Mouse (Mus musculus) intestine, postnatal 0 days (tissue): ENCODE data around the gene Ikzf1. TPM values are rescaled to one million over a fixed set of nuclear protein-coding genes. Genes with fewer than 3 reads are reported as not detected.

Experiments used
- ATAC-seq: fragments of 200-750 bp; cut with Nextera tagmentation; 2 replicates; pipeline ENCODE4 v1.8.0; 2017; ENCODE audit warnings: mild to moderate bottlenecking, moderate TSS enrichment, moderate library complexity
- H3K27ac ChIP-seq: fragments of 300-500 bp; sonication (generic); 2 replicates; pipeline ENCODE4 v1.5.1; 2014; ENCODE audit warnings: mild to moderate bottlenecking, low read depth, low read length, moderate library complexity
- H3K27me3 ChIP-seq: fragments of 300-500 bp; sonication (generic); replicated peaks from 2 replicates; pipeline ENCODE4 v1.6.1; 2014; ENCODE audit warnings: low read length, mixed read lengths; ENCODE audit not compliant: control insufficient read depth, insufficient read depth
- H3K36me3 ChIP-seq: fragments of 300-500 bp; sonication (generic); 2 replicates; pipeline ENCODE4 v1.6.1; 2014; ENCODE audit warnings: mild to moderate bottlenecking, moderate library complexity; ENCODE audit not compliant: control insufficient read depth, insufficient read depth
- H3K4me1 ChIP-seq: fragments of 300-500 bp; sonication (generic); replicated peaks from 2 replicates; pipeline ENCODE4 v1.6.1; 2014; ENCODE audit warnings: antibody characterized with exemption, low read length, mixed read lengths; ENCODE audit not compliant: control insufficient read depth, insufficient read depth
- H3K4me2 ChIP-seq: fragments of 300-500 bp; sonication (generic); replicated peaks from 2 replicates; pipeline ENCODE4 v1.6.1; 2014; ENCODE audit warnings: low read depth, mild to moderate bottlenecking, moderate library complexity
- H3K4me3 ChIP-seq: fragments of 300-500 bp; sonication (generic); 2 replicates; pipeline ENCODE4 v1.5.1; 2014; ENCODE audit warnings: low read depth, low read length
- H3K9ac ChIP-seq: fragments of 300-500 bp; sonication (generic); 2 replicates; pipeline ENCODE4 v1.6.1; 2014; ENCODE audit warnings: mild to moderate bottlenecking, low read depth, low read length
- H3K9me3 ChIP-seq: fragments of 300-500 bp; sonication (generic); 2 replicates; pipeline ENCODE4 v1.6.1; 2016; ENCODE audit warnings: mixed run types; ENCODE audit not compliant: control insufficient read depth
- CTCF ChIP-seq: sonication (generic); IDR thresholded peaks from 2 replicates; pipeline ENCODE4 v1.5.1; 2016; ENCODE audit warnings: low read depth, mild to moderate bottlenecking, control low read depth, antibody characterized with exemption, moderate library complexity
- WGBS: fragments of 180-500 bp; shearing (Covaris S2); extraction: QIAGEN DNeasy Blood & Tissue Kit; methylation state at CpG from one replicate; pipeline ENCODE4 v1.1.7; 2014; 5-methylcytosine and 5-hydroxymethylcytosine counted together
- polyA plus RNA-seq: library from polyadenylated mRNA; unstranded; fragments of >200 nt; fragmentation: Nextera tagmentation; extraction: Ambion mirVana; gene quantifications from 2 replicates; pipeline ENCODE4 v1.2.1, GENCODE M21; 2015

The Ikzf1 gene
- polyA plus RNA-seq, 1 experiment from 2014 or later: 0.85 TPM

DNA sequence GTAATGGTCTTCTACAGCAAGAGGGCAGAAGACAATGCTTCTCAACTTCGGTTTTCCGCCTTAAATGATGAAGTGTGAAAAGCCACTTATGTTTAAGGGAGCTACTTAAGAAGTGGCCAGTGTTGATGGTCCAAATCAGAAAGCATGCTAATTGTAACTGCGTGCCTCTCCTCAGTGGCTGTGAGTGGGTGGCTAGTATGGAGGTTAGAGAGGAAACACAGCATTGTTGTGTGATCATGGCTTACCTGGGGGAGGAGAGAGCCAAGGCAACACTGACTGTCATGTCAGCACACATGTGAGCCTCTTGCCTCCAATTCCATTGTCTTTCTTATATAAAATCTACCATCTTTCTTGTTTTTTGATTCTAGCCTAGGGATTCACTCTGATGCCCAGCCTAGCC lies 8.6 kb downstream of the Ikzf1 start:
- H3K27me3 ChIP-seq: no peaks in the 10 kb centered on the region; the same call in 1 of the 2 replicates
- WGBS: 91% methylated on average over 3 of the region's 3 CpGs
- no peak overlapping the region for H3K27ac ChIP-seq
- no peaks in the 10 kb centered on the region for H3K4me1 ChIP-seq
- H3K4me3 ChIP-seq: no peak overlapping the region
- TF ChIP-seq CTCF: no peak
- no peak overlapping the region for H3K9ac ChIP-seq
- no peak for ATAC-seq
- H3K4me2 ChIP-seq: no peak overlapping the region
- no peaks in the 10 kb centered on the region for H3K36me3 ChIP-seq
- H3K9me3 ChIP-seq: no peaks in the 10 kb centered on the region

GRCm38 (mm10) chr11:11694072-11694471 lies 9.3 kb downstream of the Ikzf1 start:
- no peaks in the 10 kb centered on the region for H3K9me3 ChIP-seq
- no peak overlapping the region for H3K27ac ChIP-seq
- 64% methylated on average over 2 of the region's 2 CpGs for WGBS
- no peak overlapping the region for H3K9ac ChIP-seq
- no peaks in the 10 kb centered on the region for H3K27me3 ChIP-seq
- no peak overlapping the region for H3K4me2 ChIP-seq
- no peak for ATAC-seq
- TF ChIP-seq CTCF: no peak
- H3K4me1 ChIP-seq: no peaks in the 10 kb centered on the region
- H3K36me3 ChIP-seq: no peaks in the 10 kb centered on the region
- no peak overlapping the region for H3K4me3 ChIP-seq

DNA sequence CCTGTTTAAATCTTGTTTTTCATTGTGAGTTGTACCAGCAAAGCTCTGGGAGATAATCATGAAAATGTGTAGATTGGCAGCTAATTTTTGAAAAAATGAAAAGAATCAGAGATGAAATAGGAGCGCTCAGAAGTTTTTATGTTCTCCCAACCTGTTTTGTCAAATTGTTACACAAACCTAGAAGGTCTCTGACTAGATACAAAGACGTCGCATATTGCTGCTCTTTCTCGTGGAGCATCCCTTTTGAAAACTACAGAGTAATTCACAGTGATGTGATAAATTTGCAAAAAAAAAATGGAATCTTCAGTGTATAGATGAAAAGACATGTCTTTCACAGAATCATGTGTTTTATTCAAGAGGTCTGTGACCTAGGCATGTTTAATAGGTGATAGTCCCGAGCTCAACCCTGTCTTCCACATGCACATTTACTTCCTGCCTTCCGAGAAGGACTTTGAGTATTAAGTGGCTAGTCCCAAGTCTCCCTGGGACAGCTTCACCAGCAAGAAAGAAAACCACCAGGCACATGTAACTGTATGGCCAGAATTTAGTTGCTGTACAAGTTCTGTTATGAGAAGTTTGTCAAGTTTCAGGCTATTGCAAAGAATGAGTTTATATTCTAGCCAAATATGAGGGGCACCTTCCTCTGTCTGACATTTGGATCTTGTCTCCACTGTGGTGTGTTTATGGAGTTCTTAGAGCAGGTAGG lies 9.8 kb downstream of the Ikzf1 start:
- WGBS: 85% methylated on average over 6 of the region's 6 CpGs
- no peaks in the 10 kb centered on the region for H3K27me3 ChIP-seq
- no peaks in the 10 kb centered on the region for H3K36me3 ChIP-seq
- no peaks in the 10 kb centered on the region for H3K4me1 ChIP-seq
- TF ChIP-seq CTCF: no peak
- H3K9ac ChIP-seq: no peak overlapping the region
- no peak overlapping the region for H3K27ac ChIP-seq
- ATAC-seq: no peak
- H3K4me2 ChIP-seq: no peak overlapping the region
- no peaks in the 10 kb centered on the region for H3K9me3 ChIP-seq
- no peak overlapping the region for H3K4me3 ChIP-seq

- H3K9me3 ChIP-seq: no peaks in the 10 kb centered on the region
- ATAC-seq: no peak
- H3K4me1 ChIP-seq: no peaks in the 10 kb centered on the region
- H3K4me3 ChIP-seq: no peak overlapping the region
- no peaks in the 10 kb centered on the region for H3K27me3 ChIP-seq
- no peak overlapping the region for H3K4me2 ChIP-seq
- no peak overlapping the region for H3K27ac ChIP-seq
- WGBS: 59% methylated on average over 6 of the region's 6 CpGs
- no peak overlapping the region for H3K9ac ChIP-seq
- no peaks in the 10 kb centered on the region for H3K36me3 ChIP-seq
- TF ChIP-seq CTCF: no peak
Observed at GRCm38 (mm10) chr11:11695211-11695887, 10.5 kb downstream of the Ikzf1 start.

GRCm38 (mm10) chr11:11695907-11696306 lies 11.1 kb downstream of the Ikzf1 start:
- no peak overlapping the region for H3K4me2 ChIP-seq
- H3K9ac ChIP-seq: no peak overlapping the region
- H3K4me3 ChIP-seq: no peak overlapping the region
- H3K9me3 ChIP-seq: no peaks in the 10 kb centered on the region
- H3K36me3 ChIP-seq: no peaks in the 10 kb centered on the region
- no peak overlapping the region for H3K27ac ChIP-seq
- WGBS: 87% methylated on average over 4 of the region's 4 CpGs
- ATAC-seq: no peak
- H3K4me1 ChIP-seq: no peaks in the 10 kb centered on the region
- no peaks in the 10 kb centered on the region for H3K27me3 ChIP-seq
- TF ChIP-seq CTCF: no peak

DNA sequence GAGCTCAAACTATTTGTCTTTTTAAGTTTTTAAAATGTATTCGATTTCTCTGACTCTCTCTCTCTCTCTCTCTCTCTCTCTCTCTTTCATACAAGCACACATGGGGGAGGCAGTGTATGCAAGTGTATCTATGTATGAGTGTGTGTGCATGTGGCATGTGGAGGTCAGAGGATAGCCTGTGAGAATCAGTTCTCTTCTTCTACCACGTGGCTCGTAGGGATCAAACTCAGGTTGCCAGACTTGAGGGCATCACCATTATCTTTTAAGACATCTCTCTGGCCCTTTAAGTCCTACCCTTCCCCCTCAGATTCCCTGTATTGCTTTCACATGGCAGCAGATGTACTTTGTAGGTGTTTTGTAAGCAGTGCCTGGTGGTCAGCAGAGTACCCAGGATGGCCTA lies 12.0 kb downstream of the Ikzf1 start:
- H3K4me1 ChIP-seq: no peaks in the 10 kb centered on the region
- no peak for ATAC-seq
- 74% methylated on average over 3 of the region's 3 CpGs for WGBS
- no peak overlapping the region for H3K4me3 ChIP-seq
- H3K9me3 ChIP-seq: no peaks in the 10 kb centered on the region
- H3K4me2 ChIP-seq: no peak overlapping the region
- no peak overlapping the region for H3K9ac ChIP-seq
- no peak for TF ChIP-seq CTCF
- no peak overlapping the region for H3K27ac ChIP-seq
- no peaks in the 10 kb centered on the region for H3K36me3 ChIP-seq
- H3K27me3 ChIP-seq: no peaks in the 10 kb centered on the region
